Mouse (Mus musculus): ENCODE results near the gene Ybx2.
"Not testable (repeated sequence)": the region's sequence is repeated elsewhere in the genome, so short reads cannot be mapped to it uniquely, and the experiment has no call there.

Ybx2 gene

GRCm38 (mm10) chr11:69936714-69937347 is 1.2 kb downstream of the Ybx2 start:
- DNase-seq = no peak

DNA sequence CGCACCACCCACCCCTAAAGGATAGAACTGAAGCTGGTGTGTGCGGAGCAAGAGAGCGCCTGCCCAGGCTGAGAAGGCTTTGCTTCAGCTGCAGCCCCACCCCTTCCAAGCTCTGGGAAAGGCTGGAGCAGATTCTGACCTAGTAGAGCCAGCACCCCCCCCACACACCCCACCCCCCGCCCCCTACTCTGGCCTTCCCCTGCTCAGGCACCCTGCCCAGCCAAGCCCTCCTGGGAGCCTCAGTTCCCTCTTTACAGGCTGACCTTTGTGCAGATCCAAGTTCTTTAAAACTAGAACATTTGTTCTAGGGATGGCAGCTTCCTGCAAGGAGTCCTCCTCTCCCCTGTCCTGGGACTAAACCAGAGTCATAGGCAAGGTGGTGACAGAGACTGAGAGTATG is 1.8 kb downstream of the Ybx2 start:
- no peak for DNase-seq

GRCm38 (mm10) chr11:69937834-69938233 is 2.2 kb downstream of the Ybx2 start:
- DNase-seq = no peak

DNA sequence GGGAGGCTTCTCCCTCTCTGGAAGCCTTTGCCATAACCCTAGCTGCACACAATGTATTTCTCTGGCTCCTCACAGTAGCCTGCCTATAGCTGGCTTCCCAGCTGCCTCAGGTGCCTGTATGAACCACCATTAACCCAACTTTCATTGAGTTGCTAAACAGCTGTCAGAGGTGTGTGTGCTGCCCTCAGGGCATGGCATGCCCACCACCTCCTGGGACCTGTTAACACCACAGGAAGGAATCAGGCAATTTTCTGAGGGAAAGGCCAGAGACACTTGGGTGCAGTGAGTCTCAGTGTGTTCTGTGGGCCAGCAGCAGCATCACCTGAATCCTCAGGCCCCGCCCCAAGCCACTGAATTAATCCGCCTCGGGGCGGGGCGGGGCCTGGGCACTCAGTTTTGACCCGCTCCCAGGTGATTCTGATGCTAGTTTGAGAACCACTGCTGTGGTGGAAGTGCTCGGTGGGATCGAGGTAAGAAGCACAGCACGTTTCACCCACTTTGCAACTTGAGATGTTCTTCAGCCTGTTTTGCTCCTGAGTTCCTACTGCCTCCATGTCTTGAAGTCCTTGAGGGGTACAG is 2.9 kb downstream of the Ybx2 start:
- DNase-seq = no peak

- DNase-seq = no peak
Observed at GRCm38 (mm10) chr11:69939181-69939580, 3.6 kb downstream of the Ybx2 start.

DNA sequence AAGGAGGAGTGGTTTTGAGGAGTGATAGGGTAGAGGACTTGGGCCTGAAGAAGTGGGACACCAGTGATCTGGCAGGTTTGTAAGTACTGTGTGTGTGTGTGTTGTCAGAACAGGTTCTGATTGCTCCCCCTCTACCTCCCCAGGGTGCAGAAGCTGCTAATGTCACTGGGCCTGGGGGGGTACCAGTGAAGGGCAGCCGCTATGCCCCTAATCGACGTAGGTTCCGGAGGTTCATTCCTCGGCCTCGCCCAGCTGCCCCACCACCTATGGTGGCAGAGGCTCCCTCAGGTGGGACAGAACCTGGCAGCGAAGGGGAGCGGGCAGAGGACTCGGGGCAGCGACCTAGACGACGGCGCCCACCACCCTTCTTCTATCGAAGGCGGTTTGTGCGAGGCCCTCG is 4.1 kb downstream of the Ybx2 start:
- DNase-seq = no peak

- DNase-seq = no peak
Observed at GRCm38 (mm10) chr11:69940962-69941361, 5.4 kb downstream of the Ybx2 start.

GRCm38 (mm10) chr11:69945216-69945615 is 9.6 kb downstream of the Ybx2 start:
- no peak for DNase-seq

GRCm38 (mm10) chr11:69945997-69946891 is 10.6 kb downstream of the Ybx2 start:
- no peak for DNase-seq

DNA sequence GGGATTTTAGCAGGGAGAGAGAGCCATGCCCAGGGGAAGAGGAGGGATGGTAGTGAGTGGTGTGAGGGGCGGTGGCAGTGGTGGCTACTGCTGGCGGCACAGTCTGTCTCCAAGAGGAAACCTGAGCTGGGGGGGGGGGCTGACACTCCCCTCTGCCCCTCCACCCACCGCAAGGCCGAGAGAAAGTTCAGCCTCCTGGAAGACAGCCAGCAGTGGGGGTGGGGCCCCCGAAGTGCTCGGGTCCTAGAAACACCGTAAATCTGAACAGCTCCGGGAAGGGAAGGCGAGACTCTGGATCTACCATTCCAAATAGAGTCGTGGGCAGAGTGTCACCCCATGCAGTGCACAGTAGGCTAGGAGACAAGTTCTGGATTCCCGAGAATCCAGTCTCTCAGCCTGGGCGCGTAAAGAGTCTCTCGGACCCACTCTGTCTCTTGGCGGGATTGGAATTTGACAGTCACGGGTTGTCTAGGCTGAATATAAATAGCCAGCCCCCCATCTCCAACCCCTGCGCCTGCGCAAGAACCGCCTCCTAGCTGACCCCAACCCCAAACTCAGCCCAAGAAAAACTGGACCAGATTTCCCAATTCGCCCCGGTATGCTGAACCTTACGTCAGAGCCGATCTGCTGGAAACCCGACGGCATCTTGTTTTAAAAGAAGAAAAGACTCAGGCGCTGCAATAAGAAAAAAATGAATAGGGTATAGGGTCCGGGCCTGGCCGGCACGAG is 11.9 kb downstream of the Ybx2 start:
- no peak for DNase-seq

DNA sequence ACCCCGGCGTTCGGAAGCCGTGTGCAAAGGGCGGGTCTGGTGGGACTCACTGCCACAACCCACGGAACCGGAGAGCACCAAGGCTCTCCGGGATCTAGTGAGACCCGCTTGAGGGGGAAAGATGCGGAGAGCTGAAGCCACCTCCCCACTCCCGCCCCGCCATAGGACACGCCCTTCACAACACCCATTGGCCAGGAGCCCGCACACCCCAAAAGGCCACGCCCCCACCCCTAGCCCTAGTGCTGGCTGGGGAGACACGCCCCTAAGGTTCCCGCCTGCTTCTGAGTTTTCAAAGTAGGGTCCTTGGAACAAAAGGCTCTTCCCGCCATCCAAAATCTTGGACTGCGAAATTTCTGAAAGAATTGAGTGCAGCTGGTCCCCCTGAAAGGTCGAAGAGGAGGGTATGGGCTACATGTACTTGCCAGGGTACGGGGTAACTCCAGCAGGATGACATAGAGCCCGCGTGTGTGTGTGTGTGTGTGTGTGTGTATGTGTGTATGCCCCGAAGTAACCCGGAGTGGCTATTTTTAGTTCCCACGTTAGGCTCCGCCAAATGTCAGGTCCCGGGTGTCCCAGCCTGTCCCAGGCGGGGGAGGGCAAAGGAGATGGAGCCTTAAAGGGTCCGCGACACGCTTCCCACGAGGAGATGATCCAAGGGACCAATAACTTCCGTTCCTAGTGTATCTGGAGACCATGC is 12.6 kb downstream of the Ybx2 start, which contains the start of gene Slc2a4:
Slc2a4 (minus strand) TSS at position 123 of the 697 bp plus-strand sequence.
- DNase-seq = peak; percentile 98

- peak; percentile 93 for DNase-seq
Observed at GRCm38 (mm10) chr11:69948763-69949150, 13.2 kb downstream of the Ybx2 start.

DNA sequence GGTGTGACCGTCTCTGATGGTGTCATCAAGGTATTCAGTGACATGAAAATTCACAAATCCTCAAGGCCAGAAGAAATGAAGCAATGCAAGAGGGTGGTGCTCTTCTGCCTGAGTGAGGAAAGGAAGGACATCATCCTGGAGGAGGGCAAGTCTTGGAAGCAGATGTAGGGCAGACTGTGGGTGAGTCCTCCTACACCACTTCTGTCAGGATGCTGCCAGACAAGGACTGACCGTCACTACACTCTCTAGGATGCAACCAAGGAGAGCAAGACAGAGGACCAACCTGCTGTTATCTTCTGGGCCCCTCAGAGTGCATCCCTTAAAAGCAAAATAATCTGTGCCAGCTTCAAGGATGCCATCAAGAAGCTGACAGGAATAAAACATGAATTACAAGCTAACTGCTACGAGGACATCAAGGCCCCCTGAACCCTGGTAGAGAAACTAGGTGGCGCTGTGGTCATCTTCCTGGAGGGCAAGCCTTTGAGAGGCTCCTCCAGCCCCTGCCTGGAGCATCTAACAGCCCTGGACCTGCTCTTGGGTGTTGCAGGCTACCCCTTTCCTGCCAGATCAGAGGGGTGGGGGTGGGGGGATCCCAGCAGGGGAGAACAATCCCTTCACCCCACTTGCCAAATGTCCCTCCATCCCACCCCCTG is 15.3 kb downstream of the Ybx2 start:
- DNase-seq = peak; percentile 63

- no peak for DNase-seq
Observed at GRCm38 (mm10) chr11:69952274-69952673, 16.7 kb downstream of the Ybx2 start.

- no peak for DNase-seq
Observed at GRCm38 (mm10) chr11:69953267-69953915, 17.8 kb downstream of the Ybx2 start.

GRCm38 (mm10) chr11:69955618-69956017 is 20.0 kb downstream of the Ybx2 start:
- not testable (repeated sequence) for DNase-seq

- no peak for DNase-seq
Observed at GRCm38 (mm10) chr11:69956218-69956617, 20.6 kb downstream of the Ybx2 start.

DNA sequence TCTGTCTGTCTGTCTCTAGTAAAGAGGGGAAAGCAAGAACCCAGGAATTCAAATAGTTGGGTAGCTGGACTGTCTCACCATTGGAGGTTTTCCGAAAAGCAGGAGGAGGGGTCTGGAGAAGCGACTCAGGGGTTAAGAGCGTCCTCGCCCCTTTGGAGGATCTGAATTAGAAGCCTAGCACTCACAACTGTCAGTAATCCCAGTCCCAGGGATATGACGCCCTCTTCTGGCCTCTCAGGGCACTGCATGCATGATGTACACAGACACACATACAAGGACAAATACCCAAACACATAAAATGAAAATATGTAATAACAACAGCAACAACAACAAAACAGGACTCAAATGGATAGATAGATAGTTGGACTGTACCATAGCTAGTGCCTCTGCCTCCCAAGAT is 25.0 kb downstream of the Ybx2 start:
- peak; percentile 57 for DNase-seq

GRCm38 (mm10) chr11:69961841-69962240 is 26.2 kb downstream of the Ybx2 start:
- DNase-seq = no peak

DNA sequence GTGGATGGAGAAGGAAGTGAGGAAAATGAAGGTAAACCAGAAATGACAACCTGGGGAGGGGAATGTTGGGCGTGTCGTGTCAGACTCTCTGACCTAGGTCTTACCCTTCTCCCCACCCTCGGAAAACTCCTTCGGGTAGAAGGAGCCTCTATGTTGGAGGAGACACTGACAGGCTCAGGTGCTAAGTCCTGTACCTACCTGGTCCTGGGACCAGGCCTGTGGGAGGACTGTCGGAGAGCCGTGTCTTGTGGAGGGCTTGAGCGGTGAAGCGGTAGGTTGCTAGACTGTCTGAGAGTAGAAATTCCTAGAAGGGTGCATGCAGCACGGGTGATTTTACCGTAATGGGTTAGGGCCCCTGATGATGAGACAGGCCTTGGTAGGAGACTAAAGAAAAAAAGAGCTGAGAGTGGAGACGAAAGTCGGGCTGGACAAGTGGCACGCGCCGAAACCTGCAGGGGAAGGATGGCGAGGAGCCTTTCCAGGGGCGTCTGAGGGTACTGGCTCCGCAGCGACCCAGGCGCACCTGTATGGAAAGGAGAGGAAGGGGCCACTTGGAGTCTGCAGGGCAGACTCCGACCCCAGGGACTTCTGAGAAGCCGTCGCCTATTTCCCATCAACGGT is 29.2 kb downstream of the Ybx2 start, which contains the start of gene Cldn7:
Cldn7 (plus strand) TSS at position 130 of the 621 bp plus-strand sequence.
- DNase-seq = no peak

All from thymus, postnatal 4 days (tissue).